Mouse (Mus musculus) thymus, postnatal 4 days (tissue): Measurements from ENCODE around the gene Chmp3.
A peak's percentile ranks its signal among the peaks of the same experiment; 100 is the strongest.

ENCODE experiments used
- DNase-seq: peaks from one replicate; pipeline ENCODE4 v3.0.0; 2021

The Chmp3 gene

GRCm38 (mm10) chr6:71543686-71544499 is at the start of gene Chmp3:
Gene Chmp3 (plus strand): TSS chr6:71543797.
- peak; percentile 97 for DNase-seq

- DNase-seq: peak; percentile 67
Measured at GRCm38 (mm10) chr6:71494341-71495020, 49.1 kb upstream of the Chmp3 start.

GRCm38 (mm10) chr6:71500575-71500974 is 43.0 kb upstream of the Chmp3 start:
- no peak for DNase-seq

GRCm38 (mm10) chr6:71503001-71503400 is 40.6 kb upstream of the Chmp3 start:
- DNase-seq: no peak

GRCm38 (mm10) chr6:71503670-71504069 is 39.9 kb upstream of the Chmp3 start:
- no peak for DNase-seq

GRCm38 (mm10) chr6:71504091-71504490 is 39.5 kb upstream of the Chmp3 start:
- DNase-seq: no peak

GRCm38 (mm10) chr6:71505671-71506070 is 37.9 kb upstream of the Chmp3 start:
- DNase-seq: no peak

- DNase-seq: no peak
Measured at GRCm38 (mm10) chr6:71519476-71519875, 24.1 kb upstream of the Chmp3 start.

GRCm38 (mm10) chr6:71525556-71525955 is 18.0 kb upstream of the Chmp3 start:
- no peak for DNase-seq

- no peak for DNase-seq
Measured at GRCm38 (mm10) chr6:71527056-71527455, 16.5 kb upstream of the Chmp3 start.

- DNase-seq: no peak
Measured at GRCm38 (mm10) chr6:71527826-71528225, 15.8 kb upstream of the Chmp3 start.

GRCm38 (mm10) chr6:71530176-71530575 is 13.4 kb upstream of the Chmp3 start:
- no peak for DNase-seq

- DNase-seq: no peak
Measured at GRCm38 (mm10) chr6:71537286-71537685, 6.3 kb upstream of the Chmp3 start.

- DNase-seq: no peak
Measured at GRCm38 (mm10) chr6:71555507-71555951, 11.9 kb downstream of the Chmp3 start.

GRCm38 (mm10) chr6:71556826-71557225 is 13.2 kb downstream of the Chmp3 start:
- no peak for DNase-seq

GRCm38 (mm10) chr6:71568616-71569015 is 25.0 kb downstream of the Chmp3 start:
- no peak for DNase-seq

- DNase-seq: no peak
Measured at GRCm38 (mm10) chr6:71569025-71569424, 25.4 kb downstream of the Chmp3 start.

GRCm38 (mm10) chr6:71575359-71575758 is 31.8 kb downstream of the Chmp3 start:
- DNase-seq: no peak

- no peak for DNase-seq
Measured at GRCm38 (mm10) chr6:71579478-71579877, 35.9 kb downstream of the Chmp3 start.

GRCm38 (mm10) chr6:71583198-71583597 is 39.6 kb downstream of the Chmp3 start:
- DNase-seq: no peak

GRCm38 (mm10) chr6:71589401-71589800 is 45.8 kb downstream of the Chmp3 start:
- no peak for DNase-seq

- DNase-seq: no peak
Measured at GRCm38 (mm10) chr6:71590154-71590553, 46.6 kb downstream of the Chmp3 start.

GRCm38 (mm10) chr6:71607756-71608155 is 64.2 kb downstream of the Chmp3 start:
- no peak for DNase-seq

- DNase-seq: no peak
Measured at GRCm38 (mm10) chr6:71608994-71609393, 65.4 kb downstream of the Chmp3 start.
